Mouse (Mus musculus) MEL (cell line): ENCODE measurements at regions not wholly inside any gene's neighbourhood (a gene's known extent, or its start where the extent isn't known, plus 50 kb on each side); places are given as distances from the start of the nearest gene placed in this dataset.

Experiments used
- DNase-seq: peaks from one replicate; pipeline ENCODE4 v3.0.0; 2011; ENCODE audit warnings: low read depth, low spot score
- H3K27ac ChIP-seq: 2 replicates; pipeline ENCODE4 v1.5.1; 2012; ENCODE audit warnings: low read depth, mild to moderate bottlenecking, control low read depth, low read length, moderate library complexity; ENCODE audit not compliant: control insufficient read depth
- H3K27me3 ChIP-seq, 2 experiments: fragments of 150-350 bp in 1 of 2; sonication (generic) in 1 of 2; 2 replicates each; pipeline ENCODE4 v1.6.1; 2012; ENCODE audit warnings: low read length in 2 of 2, mild to moderate bottlenecking in 2 of 2, improper control_type of control experiment in 1 of 2, moderate library complexity in 1 of 2; ENCODE audit not compliant: insufficient read depth in 2 of 2, control insufficient read depth in 1 of 2
- H3K36me3 ChIP-seq, 2 experiments: 2 replicates each; pipeline ENCODE4 v1.6.1; 2012 to 2014; ENCODE audit warnings: low read length in 2 of 2, improper control_type of control experiment in 1 of 2, inconsistent platforms in 1 of 2, mild to moderate bottlenecking in 1 of 2; ENCODE audit not compliant: insufficient read depth in 2 of 2, control insufficient read depth in 1 of 2
- H3K4me1 ChIP-seq, 2 experiments: fragments of 150-350 bp in 1 of 2; sonication (generic) in 1 of 2; 2 replicates each; pipeline ENCODE4 v1.6.1; 2012; ENCODE audit warnings: low read length in 2 of 2, improper control_type of control experiment in 1 of 2, mild to moderate bottlenecking in 1 of 2; ENCODE audit not compliant: insufficient read depth in 2 of 2, control insufficient read depth in 1 of 2
- H3K4me3 ChIP-seq, 2 experiments: fragments of 150-350 bp in 1 of 2; sonication (generic) in 1 of 2; 2 replicates each; pipeline ENCODE4 v1.5.1; 2012; ENCODE audit warnings: low read depth in 2 of 2, low read length in 2 of 2, mild to moderate bottlenecking in 2 of 2, moderate library complexity in 2 of 2, control low read depth in 1 of 2, improper control_type of control experiment in 1 of 2; ENCODE audit not compliant: control insufficient read depth in 1 of 2, insufficient read depth in 1 of 2
- H3K79me2 ChIP-seq: 2 replicates; pipeline ENCODE4 v1.6.1; 2012; ENCODE audit warnings: mild to moderate bottlenecking, low read length, moderate library complexity; ENCODE audit not compliant: control insufficient read depth, poor library complexity, insufficient read depth
- H3K9ac ChIP-seq: 2 replicates; pipeline ENCODE4 v1.6.1; 2012; ENCODE audit warnings: low read depth, mild to moderate bottlenecking, control low read depth, low read length, moderate library complexity; ENCODE audit not compliant: control insufficient read depth, poor library complexity, severe bottlenecking
- H3K9me3 ChIP-seq: fragments of 150-350 bp; sonication (generic); replicated peaks from 2 replicates; pipeline ENCODE4 v1.6.1; 2012; ENCODE audit warnings: mild to moderate bottlenecking, low read length, improper control_type of control experiment, moderate library complexity; ENCODE audit not compliant: insufficient read depth
- BHLHE40 ChIP-seq: IDR thresholded peaks from 2 replicates; pipeline ENCODE4 v1.6.1; 2012; ENCODE audit warnings: low read depth, mild to moderate bottlenecking, inconsistent platforms, low read length, improper control_type of control experiment, borderline replicate concordance
- CHD2 ChIP-seq: IDR thresholded peaks from 2 replicates; pipeline ENCODE4 v1.6.1; 2011; ENCODE audit warnings: low read length, improper control_type of control experiment
- ELF1 ChIP-seq: IDR thresholded peaks from 2 replicates; pipeline ENCODE4 v1.6.1; 2014; ENCODE audit warnings: low read depth, mild to moderate bottlenecking, inconsistent platforms, low read length, improper control_type of control experiment, moderate library complexity
- EP300 ChIP-seq, 2 experiments: IDR thresholded peaks; 2 replicates each; pipeline ENCODE4 v1.6.1; 2011; ENCODE audit warnings: improper control_type of control experiment in 2 of 2, low read length in 2 of 2, low read depth in 1 of 2, mild to moderate bottlenecking in 1 of 2
- ETS1 ChIP-seq: IDR thresholded peaks from 2 replicates; pipeline ENCODE4 v1.6.1; 2012; ENCODE audit warnings: low read depth, mild to moderate bottlenecking, inconsistent platforms, low read length, improper control_type of control experiment, moderate library complexity
- GATA1 ChIP-seq: IDR thresholded peaks from 2 replicates; pipeline ENCODE4 v1.6.1; 2011; ENCODE audit warnings: low read depth, low read length, improper control_type of control experiment
- HCFC1 ChIP-seq: IDR thresholded peaks from 2 replicates; pipeline ENCODE4 v1.6.1; 2012; ENCODE audit warnings: low read depth, mild to moderate bottlenecking, inconsistent platforms, low read length, improper control_type of control experiment, moderate library complexity
- KAT2A ChIP-seq: conservative IDR thresholded peaks from 2 replicates; pipeline ENCODE4 v1.6.1; 2012; ENCODE audit warnings: low read depth, low read length, improper control_type of control experiment, inconsistent platforms
- MAFK ChIP-seq: IDR thresholded peaks from 2 replicates; pipeline ENCODE4 v1.6.1; 2011; ENCODE audit warnings: low read depth, mild to moderate bottlenecking, low read length, improper control_type of control experiment, borderline replicate concordance
- MAZ ChIP-seq: IDR thresholded peaks from 2 replicates; pipeline ENCODE4 v1.6.1; 2012; ENCODE audit warnings: low read depth, mild to moderate bottlenecking, inconsistent platforms, low read length, improper control_type of control experiment
- MEF2A ChIP-seq: IDR thresholded peaks from 2 replicates; pipeline ENCODE4 v1.6.1; 2014; ENCODE audit warnings: low read depth, mild to moderate bottlenecking, inconsistent platforms, low read length, improper control_type of control experiment; ENCODE audit not compliant: poor library complexity, insufficient replicate concordance, severe bottlenecking; ENCODE audit errors: extremely low read depth
- MYB ChIP-seq: IDR thresholded peaks from 2 replicates; pipeline ENCODE4 v1.6.1; 2011; ENCODE audit warnings: mild to moderate bottlenecking, low read depth, low read length, improper control_type of control experiment
- MYC ChIP-seq: IDR thresholded peaks from 2 replicates; pipeline ENCODE4 v1.6.1; 2011; ENCODE audit warnings: low read depth, mild to moderate bottlenecking, low read length, improper control_type of control experiment, moderate library complexity
- NELFE ChIP-seq: IDR thresholded peaks from 2 replicates; pipeline ENCODE4 v1.6.1; 2011; ENCODE audit warnings: low read depth, low read length, improper control_type of control experiment
- POLR2AphosphoS2 ChIP-seq: IDR thresholded peaks from 2 replicates; pipeline ENCODE4 v1.6.1; 2011; ENCODE audit warnings: low read length, improper control_type of control experiment
- RCOR1 ChIP-seq: IDR thresholded peaks from 2 replicates; pipeline ENCODE4 v1.6.1; 2012; ENCODE audit warnings: low read depth, mild to moderate bottlenecking, inconsistent platforms, low read length, improper control_type of control experiment
- TAL1 ChIP-seq: IDR thresholded peaks from 2 replicates; pipeline ENCODE4 v1.6.1; 2012; ENCODE audit warnings: mild to moderate bottlenecking, inconsistent platforms, low read length, moderate library complexity, mixed read lengths
- TCF12 ChIP-seq: IDR thresholded peaks from 2 replicates; pipeline ENCODE4 v1.6.1; 2014; ENCODE audit warnings: low read depth, mild to moderate bottlenecking, inconsistent platforms, low read length, improper control_type of control experiment, moderate library complexity
- UBTF ChIP-seq: IDR thresholded peaks from 2 replicates; pipeline ENCODE4 v1.6.1; 2012; ENCODE audit warnings: low read depth, mild to moderate bottlenecking, inconsistent platforms, low read length, improper control_type of control experiment, moderate library complexity, borderline replicate concordance; ENCODE audit not compliant: insufficient read depth
- USF1 ChIP-seq: IDR thresholded peaks from 2 replicates; pipeline ENCODE4 v1.6.1; 2014; ENCODE audit warnings: low read depth, mild to moderate bottlenecking, inconsistent platforms, low read length, improper control_type of control experiment, moderate library complexity
- ZKSCAN1 ChIP-seq: IDR thresholded peaks from 2 replicates; pipeline ENCODE4 v1.6.1; 2012; ENCODE audit warnings: low read depth, mild to moderate bottlenecking, inconsistent platforms, low read length, improper control_type of control experiment, moderate library complexity
- ZMIZ1 ChIP-seq: IDR thresholded peaks from 2 replicates; pipeline ENCODE4 v1.6.1; 2012; ENCODE audit warnings: low read depth, mild to moderate bottlenecking, inconsistent platforms, low read length, improper control_type of control experiment, moderate library complexity
- ZNF384 ChIP-seq: IDR thresholded peaks from 2 replicates; pipeline ENCODE4 v1.6.1; 2012; ENCODE audit warnings: low read depth, mild to moderate bottlenecking, inconsistent platforms, low read length, improper control_type of control experiment

GRCm38 (mm10) chr4:8954356-8954914 lies 715.6 kb upstream of the Car8 start:
- H3K4me1 ChIP-seq: no peaks in the 10 kb centered on the region
- TF ChIP-seq MAFK (no peak), CHD2 (no peak)
- TF ChIP-seq, all 39 proteins: peak for 0
- H3K27me3 ChIP-seq: no peaks in the 10 kb centered on the region
- no peak overlapping the region for H3K4me3 ChIP-seq
- DNase-seq: no peak
- H3K79me2 ChIP-seq: no peaks in the 10 kb centered on the region
- no peak overlapping the region for H3K27ac ChIP-seq
- H3K36me3 ChIP-seq: no peaks in the 10 kb centered on the region
- no peaks in the 10 kb centered on the region for H3K9me3 ChIP-seq
- H3K9ac ChIP-seq: no peak overlapping the region

- no peaks in the 10 kb centered on the region for H3K79me2 ChIP-seq
- H3K9ac ChIP-seq: no peak overlapping the region
- no peaks in the 10 kb centered on the region for H3K27me3 ChIP-seq
- H3K27ac ChIP-seq: no peak overlapping the region
- DNase-seq: no peak
- no peaks in the 10 kb centered on the region for H3K9me3 ChIP-seq
- TF ChIP-seq MYB: no peak
- TF ChIP-seq TCF12: no peak
- TF ChIP-seq HCFC1: no peak
- no peak for TF ChIP-seq TAL1
- TF ChIP-seq MEF2A: no peak
- TF ChIP-seq BHLHE40: no peak
- no peak for TF ChIP-seq MYC
- TF ChIP-seq POLR2AphosphoS2: no peak
- TF ChIP-seq ETS1: no peak
- TF ChIP-seq ZMIZ1: no peak
- TF ChIP-seq ZNF384: no peak
- TF ChIP-seq USF1: no peak
- TF ChIP-seq NELFE: no peak
- H3K36me3 ChIP-seq: no peaks in the 10 kb centered on the region
- no peaks in the 10 kb centered on the region for H3K4me1 ChIP-seq
- H3K4me3 ChIP-seq: no peak overlapping the region
Measured at GRCm38 (mm10) chr4:8953181-8953580, 714.3 kb upstream of the Car8 start.

GRCm38 (mm10) chr4:8949951-8950350 lies 711.1 kb upstream of the Car8 start:
- Histone ChIP-seq H3K36me3 (no peaks in the 10 kb centered on the region), H3K9me3 (no peaks in the 10 kb centered on the region), H3K4me1 (no peaks in the 10 kb centered on the region), H3K4me3 (no peak overlapping the region), H3K27me3 (no peaks in the 10 kb centered on the region), H3K9ac (no peak overlapping the region), H3K27ac (no peak overlapping the region), H3K79me2 (no peaks in the 10 kb centered on the region)
- no peak for TF ChIP-seq UBTF
- TF ChIP-seq ELF1: no peak
- no peak for TF ChIP-seq ZKSCAN1
- no peak for TF ChIP-seq MAZ
- TF ChIP-seq KAT2A: no peak
- no peak for TF ChIP-seq RCOR1
- no peak for TF ChIP-seq USF1
- TF ChIP-seq MYB: no peak
- no peak for TF ChIP-seq TCF12
- no peak for TF ChIP-seq MEF2A
- TF ChIP-seq GATA1: no peak
- no peak for TF ChIP-seq ZMIZ1
- TF ChIP-seq MYC: no peak
- no peak for TF ChIP-seq MAFK
- no peak for TF ChIP-seq EP300 (IDR thresholded peaks at IDR 0.05; ENCODE audit: low read depth in 1 of 2, low read length in 2 of 2)
- DNase-seq: no peak
